Mouse (Mus musculus): ENCODE measurements at regions not wholly inside any gene's neighbourhood (a gene's known extent, or its start where the extent isn't known, plus 50 kb on each side); places are given as distances from the start of the nearest gene placed in this dataset.
"Not testable (repeated sequence)": the region's sequence is repeated elsewhere in the genome, so short reads cannot be mapped to it uniquely, and the experiment has no call there.

- not testable (repeated sequence) for TF ChIP-seq CTCF, EP300 (IDR thresholded peaks at IDR 0.05; ENCODE audit: low read depth)
These were observed 496.8 kb downstream of the Dad1 start for GRCm38 (mm10) chr14:53757095-53757494.

Measured in heart, postnatal 0 days (tissue).